Mouse (Mus musculus) kidney, embryonic 16.5 days (tissue): ENCODE measurements around the gene Hsf3. TPM values are rescaled to one million over a fixed set of nuclear protein-coding genes. Genes with fewer than 3 reads are reported as not detected.
A peak's percentile ranks its signal among the peaks of the same experiment; 100 is the strongest.
"Not testable (repeated sequence)": the region's sequence is repeated elsewhere in the genome, so short reads cannot be mapped to it uniquely, and the experiment has no call there.

Experiments
- ATAC-seq: fragments of 200-750 bp; cut with Nextera tagmentation; 2 replicates; pipeline ENCODE4 v1.8.0; 2017; ENCODE audit warnings: moderate TSS enrichment; ENCODE audit not compliant: low FRiP score, low TSS enrichment
- H3K27ac ChIP-seq: fragments of 300-500 bp; sonication (generic); 2 replicates; pipeline ENCODE4 v1.5.1; 2014; ENCODE audit warnings: low read length
- H3K27me3 ChIP-seq: fragments of 300-500 bp; sonication (generic); 2 replicates; pipeline ENCODE4 v1.6.1; 2014; ENCODE audit warnings: low read length, control low read depth, mixed read lengths; ENCODE audit not compliant: insufficient read depth
- H3K36me3 ChIP-seq: fragments of 300-500 bp; sonication (generic); 2 replicates; pipeline ENCODE4 v1.6.1; 2014; ENCODE audit warnings: low read length, control low read depth, mixed read lengths; ENCODE audit not compliant: insufficient read depth
- H3K4me1 ChIP-seq: fragments of 300-500 bp; sonication (generic); 2 replicates; pipeline ENCODE4 v1.6.1; 2014; ENCODE audit warnings: low read length, control low read depth, mixed read lengths; ENCODE audit not compliant: insufficient read depth
- H3K4me2 ChIP-seq: fragments of 300-500 bp; sonication (generic); replicated peaks from 2 replicates; pipeline ENCODE4 v1.6.1; 2014; ENCODE audit warnings: low read depth, low read length
- H3K4me3 ChIP-seq: fragments of 300-500 bp; sonication (generic); 2 replicates; pipeline ENCODE4 v1.5.1; 2014; ENCODE audit warnings: mild to moderate bottlenecking, low read length
- H3K9ac ChIP-seq: fragments of 300-500 bp; sonication (generic); replicated peaks from 2 replicates; pipeline ENCODE4 v1.6.1; 2014; ENCODE audit warnings: low read length
- H3K9me3 ChIP-seq: fragments of 300-500 bp; sonication (generic); 2 replicates; pipeline ENCODE4 v1.6.1; 2016; ENCODE audit warnings: low read length, control low read depth
- WGBS: fragments of 180-500 bp; shearing (Covaris S2); extraction: QIAGEN DNeasy Blood & Tissue Kit; methylation state at CpG from one replicate; pipeline ENCODE4 v1.1.7; 2014; 5-methylcytosine and 5-hydroxymethylcytosine counted together
- polyA plus RNA-seq: library from polyadenylated mRNA; unstranded; fragments of >200 nt; fragmentation: Nextera tagmentation; extraction: Ambion mirVana; gene quantifications from 2 replicates; pipeline ENCODE4 v1.2.1, GENCODE M21; 2015

Gene Hsf3
- 0.10 TPM in 2 replicates for polyA plus RNA-seq

- Histone ChIP-seq H3K4me3 (peak within 1 kb of the TSS; percentile 50), H3K4me2 (peak within 1 kb of the TSS; percentile 43), H3K27me3 (no peaks in the 10 kb centered on the region), H3K9me3 (no peaks in the 10 kb centered on the region), H3K36me3 (no peaks in the 10 kb centered on the region), H3K4me1 (no peaks in the 10 kb centered on the region; the same call in 1 of the 2 replicates), H3K27ac (peak within 1 kb of the TSS; percentile 34; the same call in 1 of the 2 replicates), H3K9ac (peak within 1 kb of the TSS; percentile 65)
- 25% methylated on average over 9 of the region's 9 CpGs for WGBS
- ATAC-seq = peak; percentile 92; the same call in 1 of the 2 replicates
Observed at GRCm38 (mm10) chrX:96456201-96456963, at the start of gene Hsf3. TSS of gene Hsf3 (minus strand) at chrX:96456294.

GRCm38 (mm10) chrX:96501580-96501979, 45.5 kb upstream of the Hsf3 start:
- H3K27ac ChIP-seq = no peak overlapping the region
- H3K27me3 ChIP-seq = no peaks in the 10 kb centered on the region
- H3K4me1 ChIP-seq = no peaks in the 10 kb centered on the region
- H3K9ac ChIP-seq = no peak overlapping the region
- H3K4me2 ChIP-seq = no peak overlapping the region
- H3K4me3 ChIP-seq = no peak overlapping the region
- no peak for ATAC-seq
- H3K36me3 ChIP-seq = no peaks in the 10 kb centered on the region
- WGBS = 76% methylated on average over 1 of the region's 1 CpGs
- no peaks in the 10 kb centered on the region for H3K9me3 ChIP-seq

- H3K4me2 ChIP-seq = peak within 1 kb of the TSS; percentile 43
- 39% methylated on average over 2 of the region's 2 CpGs for WGBS
- H3K4me3 ChIP-seq = peak within 1 kb of the TSS; percentile 50
- H3K9me3 ChIP-seq = no peaks in the 10 kb centered on the region
- H3K4me1 ChIP-seq = no peaks in the 10 kb centered on the region; the same call in 1 of the 2 replicates
- peak within 1 kb of the TSS; percentile 65 for H3K9ac ChIP-seq
- no peaks in the 10 kb centered on the region for H3K27me3 ChIP-seq
- no peaks in the 10 kb centered on the region for H3K36me3 ChIP-seq
- H3K27ac ChIP-seq = no peak within 1 kb of the TSS
- peak; percentile 57; the same call in 1 of the 2 replicates for ATAC-seq
Observed at GRCm38 (mm10) chrX:96455149-96455548, 945 bp downstream of the Hsf3 start, which contains the start of gene Heph. TSS of gene Heph (plus strand) at chrX:96455359.

GRCm38 (mm10) chrX:96419383-96419782, 36.7 kb downstream of the Hsf3 start:
- H3K4me3 ChIP-seq = no peak overlapping the region
- no peaks in the 10 kb centered on the region for H3K4me1 ChIP-seq
- H3K27ac ChIP-seq = no peak overlapping the region
- H3K36me3 ChIP-seq = no peaks in the 10 kb centered on the region
- ATAC-seq = no peak
- H3K9me3 ChIP-seq = no peaks in the 10 kb centered on the region
- H3K27me3 ChIP-seq = no peaks in the 10 kb centered on the region
- H3K9ac ChIP-seq = no peak overlapping the region
- H3K4me2 ChIP-seq = no peak overlapping the region

GRCm38 (mm10) chrX:96417733-96418132, 38.4 kb downstream of the Hsf3 start:
- Histone ChIP-seq H3K4me1 (no peaks in the 10 kb centered on the region), H3K4me2 (no peak overlapping the region)
- 64% methylated on average over 1 of the region's 1 CpGs for WGBS

GRCm38 (mm10) chrX:96416970-96417369, 39.1 kb downstream of the Hsf3 start:
- no peak overlapping the region for H3K4me2 ChIP-seq
- no peaks in the 10 kb centered on the region for H3K27me3 ChIP-seq
- H3K4me1 ChIP-seq = no peaks in the 10 kb centered on the region
- no peak overlapping the region for H3K4me3 ChIP-seq
- no peak overlapping the region for H3K9ac ChIP-seq
- no peaks in the 10 kb centered on the region for H3K36me3 ChIP-seq
- no peak overlapping the region for H3K27ac ChIP-seq
- WGBS = 93% methylated on average over 1 of the region's 1 CpGs
- H3K9me3 ChIP-seq = no peaks in the 10 kb centered on the region
- ATAC-seq = no peak

More at GRCm38 (mm10) chrX:96417733-96418132, 38.4 kb downstream of the Hsf3 start:
- H3K27ac ChIP-seq = no peak overlapping the region
- H3K9ac ChIP-seq = no peak overlapping the region
- no peak overlapping the region for H3K4me3 ChIP-seq
- H3K9me3 ChIP-seq = no peaks in the 10 kb centered on the region
- ATAC-seq = no peak
- no peaks in the 10 kb centered on the region for H3K27me3 ChIP-seq
- no peaks in the 10 kb centered on the region for H3K36me3 ChIP-seq

- H3K4me3 ChIP-seq, ATAC-seq, H3K9ac ChIP-seq, H3K36me3 ChIP-seq, H3K27ac ChIP-seq, H3K4me1 ChIP-seq, H3K27me3 ChIP-seq, H3K9me3 ChIP-seq, H3K4me2 ChIP-seq: not testable (repeated sequence)
- WGBS = 70% methylated on average over 4 of the region's 4 CpGs
Observed at GRCm38 (mm10) chrX:96415351-96415750, 40.7 kb downstream of the Hsf3 start.

- no peaks in the 10 kb centered on the region for H3K27me3 ChIP-seq
- no peaks in the 10 kb centered on the region for H3K36me3 ChIP-seq
- no peak for ATAC-seq
- H3K4me1 ChIP-seq = no peaks in the 10 kb centered on the region
- no peak overlapping the region for H3K27ac ChIP-seq
- no peak overlapping the region for H3K9ac ChIP-seq
- 72% methylated on average over 2 of the region's 2 CpGs for WGBS
- H3K9me3 ChIP-seq = no peaks in the 10 kb centered on the region
- no peak overlapping the region for H3K4me3 ChIP-seq
- H3K4me2 ChIP-seq = no peak overlapping the region
Observed at GRCm38 (mm10) chrX:96339108-96339507, 117.0 kb downstream of the Hsf3 start.

GRCm38 (mm10) chrX:96329764-96330163, 126.3 kb downstream of the Hsf3 start:
- no peak for ATAC-seq
- WGBS = 45% methylated on average over 4 of the region's 4 CpGs
- no peaks in the 10 kb centered on the region for H3K27me3 ChIP-seq

GRCm38 (mm10) chrX:96293338-96293737, 162.8 kb downstream of the Hsf3 start, which contains the start of gene Vsig4:
TSS of gene Vsig4 (minus strand) at chrX:96293438.
- Histone ChIP-seq H3K36me3 (no peaks in the 10 kb centered on the region), H3K4me1 (no peaks in the 10 kb centered on the region)

More at GRCm38 (mm10) chrX:96329764-96330163, 126.3 kb downstream of the Hsf3 start:
- Histone ChIP-seq H3K4me2 (no peak overlapping the region), H3K9me3 (no peaks in the 10 kb centered on the region), H3K4me3 (no peak overlapping the region), H3K4me1 (no peaks in the 10 kb centered on the region), H3K9ac (no peak overlapping the region), H3K36me3 (no peaks in the 10 kb centered on the region), H3K27ac (no peak overlapping the region)

More at GRCm38 (mm10) chrX:96293338-96293737, 162.8 kb downstream of the Hsf3 start, which contains the start of gene Vsig4:
- 91% methylated on average over 3 of the region's 3 CpGs for WGBS
- no peak for ATAC-seq
- no peak within 1 kb of the TSS for H3K9ac ChIP-seq
- no peak within 1 kb of the TSS for H3K27ac ChIP-seq
- H3K9me3 ChIP-seq = no peaks in the 10 kb centered on the region
- H3K4me2 ChIP-seq = no peak within 1 kb of the TSS
- no peak within 1 kb of the TSS for H3K4me3 ChIP-seq
- H3K27me3 ChIP-seq = no peaks in the 10 kb centered on the region
